ENCODE assay signal across 15 mouse cellular contexts in genomic region chr19:37275555-37275954, GRCm38 (mm10).
"Had no signal": no experiment of that assay in that cellular context is flagged by ENCODE, and none has a peak within 500 bp of the region (broad histone marks: within the 10 kb centered on the region; RNA-seq: fewer than 3 reads in every experiment).

No protein-coding gene starts in this region.

- ATAC-seq: hindbrain, postnatal 0 days; lung, postnatal 0 days; midbrain, embryonic 15.5 days had no signal

- H3K9ac ChIP-seq: liver, embryonic 15.5 days; midbrain, embryonic 15.5 days; neural tube, embryonic 12.5 days had no signal

- H3K9me3 ChIP-seq: limb, embryonic 10.5 days; liver, embryonic 15.5 days; midbrain, embryonic 10.5 days; midbrain, embryonic 15.5 days; neural tube, embryonic 12.5 days had no signal

- H3K27me3 ChIP-seq: liver, embryonic 15.5 days; midbrain, embryonic 15.5 days; neural tube, embryonic 12.5 days had no signal

- H3K4me3 ChIP-seq: limb, embryonic 10.5 days; liver, embryonic 15.5 days; midbrain, embryonic 10.5 days; midbrain, embryonic 15.5 days; neural tube, embryonic 12.5 days had no signal

- H3K4me2 ChIP-seq: liver, embryonic 11.5 days; liver, embryonic 15.5 days; midbrain, embryonic 15.5 days; neural tube, embryonic 12.5 days had no signal

- H3K4me1 ChIP-seq: limb, embryonic 10.5 days; liver, embryonic 15.5 days; midbrain, embryonic 10.5 days; midbrain, embryonic 15.5 days; neural tube, embryonic 12.5 days had no signal

- DNase-seq: kidney, adult 11 months; kidney, adult 9 months; kidney, postnatal 4 days; lung, adult 2 months; lung, postnatal 4 days; thymus, postnatal 14 days had no signal

- H3K27ac ChIP-seq: hindbrain, postnatal 0 days; kidney, postnatal 0 days; limb, embryonic 10.5 days; liver, embryonic 15.5 days; midbrain, embryonic 10.5 days; midbrain, embryonic 15.5 days; neural tube, embryonic 12.5 days had no signal
